25 mouse cellular contexts compared by ENCODE assay signal in genomic region chr14:34183101-34183500, GRCm38 (mm10). TPM values are rescaled to one million over a fixed set of nuclear protein-coding genes. Genes with fewer than 3 reads are reported as not detected.
"Had no signal": no experiment of that assay in that cellular context is flagged by ENCODE, and none has a peak within 500 bp of the region (broad histone marks: within the 10 kb centered on the region; RNA-seq: fewer than 3 reads in every experiment).

No protein-coding gene starts in this region.

- H3K36me3 ChIP-seq: heart, embryonic 15.5 days; hindbrain, embryonic 15.5 days; kidney, embryonic 15.5 days; limb, embryonic 13.5 days; limb, embryonic 15.5 days; liver, embryonic 12.5 days had no signal

- DNase-seq: forebrain, postnatal 0 days; gastrocnemius, postnatal 14 days; gastrocnemius, postnatal 36 days; heart, adult 11 months; heart, adult 2 months; heart, postnatal 14 days; heart, postnatal 36 days; layer of hippocampus, adult 9-11 months; layer of hippocampus, postnatal 36 days; left cerebral cortex, postnatal 4 days; lung, adult 18-20 months had no signal

- H3K4me3 ChIP-seq: heart, adult 2 months; heart, embryonic 13.5 days; heart, embryonic 15.5 days; hindbrain, embryonic 13.5 days; hindbrain, embryonic 15.5 days; kidney, embryonic 15.5 days; limb, embryonic 13.5 days; limb, embryonic 15.5 days; liver, embryonic 12.5 days had no signal

- H3K4me1 ChIP-seq: heart, embryonic 13.5 days; heart, embryonic 15.5 days; hindbrain, embryonic 13.5 days; hindbrain, embryonic 15.5 days; kidney, embryonic 15.5 days; limb, embryonic 13.5 days; limb, embryonic 15.5 days; liver, embryonic 12.5 days had no signal

- H3K27ac ChIP-seq: heart, adult 2 months; heart, embryonic 13.5 days; heart, embryonic 15.5 days; hindbrain, embryonic 13.5 days; hindbrain, embryonic 15.5 days; hindbrain, postnatal 0 days; kidney, embryonic 15.5 days; limb, embryonic 13.5 days; limb, embryonic 15.5 days; liver, embryonic 12.5 days; liver, embryonic 14.5 days had no signal

- H3K27me3 ChIP-seq: heart, embryonic 13.5 days; heart, embryonic 15.5 days; hindbrain, embryonic 13.5 days; hindbrain, embryonic 15.5 days; kidney, embryonic 15.5 days; limb, embryonic 13.5 days; limb, embryonic 15.5 days; liver, embryonic 12.5 days had no signal

RNA-seq across cellular contexts. Expression of gene Npy4r, which starts 30.8 kb away (rescaled TPM):
- polyA plus RNA-seq: hindbrain, embryonic 11.5 days; limb, embryonic 11.5 days; limb, embryonic 13.5 days; limb, embryonic 15.5 days; liver, adult 2 months; liver, embryonic 12.5 days; liver, embryonic 16.5 days had no signal
